Mouse (Mus musculus) forebrain, embryonic 16.5 days (tissue): ENCODE results near the gene Specc1. TPM values are rescaled to one million over a fixed set of nuclear protein-coding genes. Genes with fewer than 3 reads are reported as not detected.

ENCODE experiments used
- ATAC-seq: fragments of 200-750 bp; cut with Nextera tagmentation; 2 replicates; pipeline ENCODE4 v1.8.0; 2017; ENCODE audit warnings: mild to moderate bottlenecking, moderate library complexity
- H3K27ac ChIP-seq: fragments of 300-500 bp; sonication (generic); 2 replicates; pipeline ENCODE4 v1.5.1; 2014; ENCODE audit warnings: low read length, control low read depth
- H3K27me3 ChIP-seq: fragments of 300-500 bp; sonication (generic); replicated peaks from 2 replicates; pipeline ENCODE4 v1.6.1; 2014; ENCODE audit warnings: low read length; ENCODE audit not compliant: control insufficient read depth, insufficient read depth
- H3K36me3 ChIP-seq: fragments of 300-500 bp; sonication (generic); 2 replicates; pipeline ENCODE4 v1.6.1; 2014; ENCODE audit not compliant: control insufficient read depth, insufficient read depth
- H3K4me1 ChIP-seq: fragments of 300-500 bp; sonication (generic); replicated peaks from 2 replicates; pipeline ENCODE4 v1.6.1; 2014; ENCODE audit warnings: low read length; ENCODE audit not compliant: control insufficient read depth, insufficient read depth
- H3K4me2 ChIP-seq: fragments of 300-500 bp; sonication (generic); 2 replicates; pipeline ENCODE4 v1.6.1; 2014; ENCODE audit warnings: mild to moderate bottlenecking, low read length, control low read depth
- H3K4me3 ChIP-seq: fragments of 300-500 bp; sonication (generic); replicated peaks from 2 replicates; pipeline ENCODE4 v1.5.1; 2014; ENCODE audit warnings: mild to moderate bottlenecking, low read length, control low read depth
- H3K9ac ChIP-seq: fragments of 300-500 bp; sonication (generic); replicated peaks from 2 replicates; pipeline ENCODE4 v1.6.1; 2014; ENCODE audit warnings: low read depth, low read length, control low read depth
- H3K9me3 ChIP-seq: fragments of 300-500 bp; sonication (generic); 2 replicates; pipeline ENCODE4 v1.6.1; 2016; ENCODE audit warnings: low read length; ENCODE audit not compliant: control insufficient read depth
- WGBS: fragments of 180-500 bp; shearing (Covaris S2); extraction: QIAGEN DNeasy Blood & Tissue Kit; methylation state at CpG from one replicate; pipeline ENCODE4 v1.1.7; 2014; 5-methylcytosine and 5-hydroxymethylcytosine counted together
- polyA plus RNA-seq: library from polyadenylated mRNA; unstranded; fragments of >200 nt; fragmentation: Nextera tagmentation; extraction: Ambion mirVana; gene quantifications from 2 replicates; pipeline ENCODE4 v1.2.1, GENCODE M21; 2015

The Specc1 gene
- polyA plus RNA-seq, 1 experiment from 2014 or later: 9.4 TPM

DNA sequence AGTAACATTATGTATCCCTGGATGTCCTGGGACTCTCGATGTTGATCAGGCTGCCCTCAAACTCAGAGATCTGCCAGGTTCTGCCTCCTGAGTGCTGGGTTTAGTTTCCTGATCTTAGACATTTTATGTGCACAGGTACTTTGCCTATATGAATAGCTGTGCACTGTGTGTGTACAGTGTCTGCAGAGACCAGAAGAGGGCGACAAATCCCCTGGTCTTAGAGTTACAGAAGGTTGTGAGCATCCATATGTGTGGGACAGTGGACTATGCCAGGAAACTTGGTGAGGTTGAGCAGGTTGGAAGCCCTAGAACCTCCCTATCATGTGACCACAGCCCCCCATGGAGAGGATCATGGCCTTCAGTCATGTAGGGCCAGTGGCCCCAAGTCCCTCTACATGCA, 24.7 kb downstream of the Specc1 start:
- WGBS: 82% methylated on average over 2 of the region's 2 CpGs
- Histone ChIP-seq H3K4me1 (no peaks in the 10 kb centered on the region), H3K27ac (no peak overlapping the region), H3K27me3 (no peaks in the 10 kb centered on the region), H3K36me3 (no peaks in the 10 kb centered on the region), H3K9me3 (no peaks in the 10 kb centered on the region), H3K4me2 (no peak overlapping the region), H3K4me3 (no peak overlapping the region), H3K9ac (no peak overlapping the region)
- ATAC-seq: no peak

DNA sequence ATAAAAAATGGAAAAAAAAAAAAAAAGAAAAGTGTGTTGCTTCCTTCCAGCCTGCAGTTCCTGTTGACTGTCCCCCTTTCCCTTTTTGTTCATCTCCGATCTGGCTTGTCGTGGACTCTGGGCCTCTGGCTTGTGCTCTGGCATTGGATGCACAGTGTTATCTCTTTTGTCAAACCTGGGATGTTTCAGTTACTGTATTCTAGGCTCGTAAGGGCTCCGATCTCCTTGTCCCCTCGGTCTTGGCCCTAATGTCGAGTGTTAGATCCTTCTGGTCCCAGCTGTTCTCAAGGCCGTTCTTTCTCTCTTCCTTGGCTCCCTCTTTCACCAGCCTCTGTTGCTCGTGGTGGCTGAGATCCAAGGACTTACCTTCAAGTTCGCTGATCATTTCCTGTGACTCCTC, 26.3 kb downstream of the Specc1 start:
- H3K27ac ChIP-seq: no peak overlapping the region
- H3K4me3 ChIP-seq: no peak overlapping the region
- no peaks in the 10 kb centered on the region for H3K9me3 ChIP-seq
- no peak overlapping the region for H3K4me2 ChIP-seq
- no peaks in the 10 kb centered on the region for H3K4me1 ChIP-seq
- no peak for ATAC-seq
- WGBS: 83% methylated on average over 9 of the region's 9 CpGs
- no peak overlapping the region for H3K9ac ChIP-seq
- H3K36me3 ChIP-seq: no peaks in the 10 kb centered on the region
- no peaks in the 10 kb centered on the region for H3K27me3 ChIP-seq

DNA sequence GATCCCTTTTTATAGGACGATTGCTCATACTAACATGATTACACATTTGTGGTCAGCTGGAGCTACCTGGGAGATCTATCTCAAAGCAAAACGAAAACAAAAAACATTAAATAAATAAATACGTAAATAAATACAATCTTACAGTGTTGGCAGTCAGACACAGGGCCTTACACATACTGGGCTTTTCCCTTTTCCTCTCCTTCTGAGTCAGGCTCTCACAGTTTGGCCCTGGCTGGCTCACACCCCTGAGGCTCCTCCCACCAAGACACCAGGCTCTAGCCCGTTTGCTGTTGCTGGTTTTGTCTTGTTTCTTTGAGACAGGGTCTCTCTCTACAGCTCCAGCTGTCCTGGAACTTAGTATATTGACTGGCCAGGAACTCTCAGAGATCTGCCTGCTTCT, 30.4 kb downstream of the Specc1 start:
- WGBS: 77% methylated on average over 4 of the region's 4 CpGs
- no peak overlapping the region for H3K9ac ChIP-seq

DNA sequence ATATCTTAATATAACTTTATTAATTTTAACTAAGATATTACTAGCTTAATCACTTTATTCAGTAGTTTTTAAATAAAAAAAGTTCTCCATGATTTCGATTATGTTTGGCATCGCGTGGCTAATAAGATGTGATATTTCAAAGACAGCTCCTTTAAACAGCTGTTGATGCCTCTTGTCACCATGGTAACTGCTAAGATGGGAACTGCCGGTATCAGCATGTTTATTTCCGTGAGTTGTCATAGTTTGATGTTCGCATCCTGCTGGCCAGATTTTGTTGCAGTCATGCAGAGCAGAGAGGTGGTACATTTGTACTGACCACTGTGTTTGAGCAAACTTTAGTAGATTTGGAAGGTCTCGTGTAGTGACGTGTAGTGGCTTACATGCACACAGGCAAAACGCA, 33.1 kb downstream of the Specc1 start:
- 73% methylated on average over 9 of the region's 9 CpGs for WGBS

More for the DNA sequence above, 30.4 kb downstream of the Specc1 start:
- Histone ChIP-seq H3K9me3 (no peaks in the 10 kb centered on the region), H3K27ac (no peak overlapping the region), H3K4me1 (no peaks in the 10 kb centered on the region), H3K27me3 (no peaks in the 10 kb centered on the region), H3K4me3 (no peak overlapping the region), H3K36me3 (no peaks in the 10 kb centered on the region), H3K4me2 (no peak overlapping the region)
- ATAC-seq: no peak

DNA sequence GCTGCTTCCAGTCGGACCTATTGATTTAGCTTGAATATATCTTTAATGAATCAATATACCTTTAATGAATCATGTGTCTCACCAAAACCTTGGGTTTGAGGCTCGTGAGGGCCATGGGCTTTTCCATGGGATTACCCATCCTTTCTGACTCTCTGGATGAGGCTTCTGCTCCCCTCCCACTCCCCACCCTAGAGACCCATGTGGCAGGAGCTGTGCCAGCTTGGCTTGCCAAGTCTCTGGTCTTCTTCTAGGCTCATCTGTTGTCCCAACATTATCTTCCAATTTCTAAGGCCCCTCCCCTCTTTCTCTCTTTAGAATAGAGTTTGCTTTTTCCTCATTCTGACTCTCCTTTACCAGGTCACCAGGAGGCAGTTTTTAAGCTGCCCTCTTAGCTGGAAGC, 35.0 kb downstream of the Specc1 start:
- WGBS: 70% methylated on average over 2 of the region's 2 CpGs
- H3K27ac ChIP-seq: no peak overlapping the region

More for the DNA sequence above, 33.1 kb downstream of the Specc1 start:
- H3K36me3 ChIP-seq: no peaks in the 10 kb centered on the region
- H3K4me2 ChIP-seq: no peak overlapping the region
- no peak for ATAC-seq
- H3K9ac ChIP-seq: no peak overlapping the region
- no peak overlapping the region for H3K27ac ChIP-seq
- H3K9me3 ChIP-seq: no peaks in the 10 kb centered on the region; the same call in 1 of the 2 replicates
- H3K4me1 ChIP-seq: no peaks in the 10 kb centered on the region
- no peak overlapping the region for H3K4me3 ChIP-seq
- H3K27me3 ChIP-seq: no peaks in the 10 kb centered on the region

DNA sequence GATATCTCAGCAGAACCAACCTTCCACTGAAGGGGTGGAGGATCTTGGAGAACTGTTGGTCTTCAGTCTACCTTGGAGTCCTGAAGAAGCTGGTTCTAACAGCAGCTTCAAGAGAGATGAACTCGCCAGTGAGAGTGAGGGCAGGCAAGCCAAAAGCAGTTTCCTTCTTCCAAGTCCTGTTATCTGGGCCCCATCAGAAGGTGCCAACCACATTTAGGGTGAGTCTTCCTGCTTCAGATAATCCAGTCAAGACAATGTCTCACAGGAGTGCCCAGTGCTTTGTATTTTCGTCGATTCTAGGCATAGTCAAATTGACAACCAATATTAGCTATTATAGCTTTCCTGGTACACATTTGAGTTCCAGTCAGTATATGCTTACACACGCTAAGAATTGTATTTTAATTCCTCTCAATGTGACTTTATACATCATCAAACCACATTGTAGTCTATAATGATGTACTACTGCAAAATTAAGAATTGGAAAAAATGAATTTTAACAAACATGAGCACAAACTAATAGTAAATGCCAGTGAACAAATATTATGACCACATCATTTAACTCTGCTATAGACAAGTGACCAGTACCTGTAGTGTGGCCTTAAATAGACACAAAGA, 36.2 kb downstream of the Specc1 start:
- no peak for ATAC-seq
- Histone ChIP-seq H3K9ac (no peak overlapping the region), H3K27ac (no peak overlapping the region), H3K27me3 (no peaks in the 10 kb centered on the region), H3K4me1 (no peaks in the 10 kb centered on the region), H3K36me3 (no peaks in the 10 kb centered on the region), H3K9me3 (no peaks in the 10 kb centered on the region; the same call in 1 of the 2 replicates), H3K4me2 (no peak overlapping the region), H3K4me3 (no peak overlapping the region)
- 88% methylated on average over 4 of the region's 4 CpGs for WGBS

More for the DNA sequence above, 35.0 kb downstream of the Specc1 start:
- H3K9me3 ChIP-seq: no peaks in the 10 kb centered on the region; the same call in 1 of the 2 replicates
- no peaks in the 10 kb centered on the region for H3K27me3 ChIP-seq
- H3K36me3 ChIP-seq: no peaks in the 10 kb centered on the region
- no peak for ATAC-seq
- H3K4me3 ChIP-seq: no peak overlapping the region
- no peaks in the 10 kb centered on the region for H3K4me1 ChIP-seq
- H3K9ac ChIP-seq: no peak overlapping the region
- no peak overlapping the region for H3K4me2 ChIP-seq

DNA sequence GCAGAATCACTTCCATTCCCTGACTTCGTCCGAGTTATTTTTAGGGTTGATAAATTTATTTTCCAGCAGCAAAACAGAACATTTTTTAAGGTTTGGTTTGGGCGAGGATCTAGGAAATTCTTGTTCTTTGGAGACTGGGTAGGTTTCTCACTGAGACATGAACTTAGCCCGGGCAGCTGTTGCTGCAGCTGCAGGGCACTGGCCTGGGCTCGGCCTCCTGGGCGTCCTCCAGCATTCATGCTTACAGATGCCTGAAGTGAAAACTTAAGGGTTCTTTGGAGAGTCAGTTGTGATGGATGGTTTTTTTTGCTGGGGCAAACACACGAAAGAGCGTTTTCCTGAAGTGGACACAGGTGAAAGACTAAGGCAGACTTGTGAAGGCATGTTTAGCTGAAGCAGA, 42.9 kb downstream of the Specc1 start:
- WGBS: 90% methylated on average over 8 of the region's 8 CpGs
- Histone ChIP-seq H3K27me3 (no peaks in the 10 kb centered on the region), H3K9ac (no peak overlapping the region), H3K36me3 (no peaks in the 10 kb centered on the region), H3K4me2 (no peak overlapping the region), H3K9me3 (no peaks in the 10 kb centered on the region), H3K4me1 (peaks cover 3% of the 10 kb centered on the region; the same call in 1 of the 2 replicates), H3K27ac (no peak overlapping the region), H3K4me3 (no peak overlapping the region)
- ATAC-seq: no peak

DNA sequence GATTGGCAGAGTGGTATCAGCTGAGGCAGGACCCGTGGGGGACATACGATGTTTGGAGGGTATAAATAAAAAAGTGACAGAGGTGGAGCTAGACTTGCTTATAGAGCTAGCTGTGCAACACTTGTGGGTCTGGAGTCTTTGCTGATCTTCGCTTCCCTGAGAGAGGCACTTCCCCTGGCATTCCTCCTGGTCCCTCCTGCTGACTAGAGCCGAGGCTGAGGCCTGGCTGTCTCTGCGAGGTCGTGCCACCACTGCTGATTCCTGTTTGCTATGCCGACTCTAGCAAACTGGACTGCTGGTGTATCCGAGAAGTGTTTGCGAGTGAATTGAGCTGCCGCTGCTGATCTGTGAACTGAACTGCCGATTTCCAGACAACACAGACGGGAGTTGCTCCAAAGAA, 43.5 kb downstream of the Specc1 start:
- Histone ChIP-seq H3K9ac (no peak overlapping the region), H3K4me1 (peaks cover 3% of the 10 kb centered on the region; the same call in 1 of the 2 replicates), H3K4me3 (no peak overlapping the region), H3K9me3 (no peaks in the 10 kb centered on the region), H3K27ac (no peak overlapping the region), H3K36me3 (no peaks in the 10 kb centered on the region), H3K4me2 (no peak overlapping the region), H3K27me3 (no peaks in the 10 kb centered on the region)
- no peak for ATAC-seq
- WGBS: 86% methylated on average over 12 of the region's 12 CpGs

DNA sequence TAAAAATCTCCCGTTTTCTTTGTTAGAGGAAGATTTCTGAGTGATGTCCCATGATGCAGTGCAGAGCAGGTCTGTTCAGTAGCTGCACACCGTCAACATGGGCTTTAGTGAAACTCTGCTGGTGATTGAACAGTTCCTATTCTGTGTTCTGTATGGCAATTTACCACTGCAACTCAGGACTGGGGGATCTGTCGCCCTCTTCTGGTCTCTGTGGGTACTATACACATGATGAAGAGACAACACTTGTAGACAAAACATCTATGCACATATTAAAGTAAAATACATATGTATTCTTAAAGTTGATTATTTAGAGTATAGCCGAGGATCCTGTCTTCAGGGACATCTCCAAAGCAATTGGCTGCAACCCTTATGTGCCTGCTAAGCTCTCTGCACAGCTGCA, 45.4 kb downstream of the Specc1 start:
- H3K9ac ChIP-seq: no peak overlapping the region
- H3K27me3 ChIP-seq: no peaks in the 10 kb centered on the region
- no peaks in the 10 kb centered on the region for H3K36me3 ChIP-seq
- no peak overlapping the region for H3K27ac ChIP-seq
- H3K4me3 ChIP-seq: no peak overlapping the region
- ATAC-seq: no peak
- no peak overlapping the region for H3K4me2 ChIP-seq
- H3K9me3 ChIP-seq: no peaks in the 10 kb centered on the region
- H3K4me1 ChIP-seq: peaks cover 3% of the 10 kb centered on the region; the same call in 1 of the 2 replicates
- WGBS: 77% methylated on average over 4 of the region's 4 CpGs

DNA sequence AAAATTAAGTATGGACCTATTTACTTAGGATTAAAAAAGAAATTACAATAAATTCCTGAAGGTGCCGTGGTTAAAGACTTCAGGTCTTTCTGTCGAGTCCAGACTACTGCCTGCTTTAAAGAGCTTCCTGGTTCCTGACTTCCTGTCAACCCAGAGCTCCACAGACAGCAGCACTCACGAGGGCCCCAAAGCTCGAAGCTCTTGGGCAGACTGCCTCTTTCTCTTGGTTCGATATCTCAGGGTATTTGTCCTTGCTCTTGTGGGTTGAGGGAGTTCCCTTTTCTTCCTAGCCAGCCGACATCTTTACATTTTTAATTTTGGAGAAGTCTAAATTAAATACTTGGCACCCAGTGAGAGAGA, 48.3 kb downstream of the Specc1 start:
- Histone ChIP-seq H3K4me3 (no peak overlapping the region), H3K9ac (no peak overlapping the region), H3K9me3 (no peaks in the 10 kb centered on the region), H3K27me3 (no peaks in the 10 kb centered on the region), H3K27ac (no peak overlapping the region), H3K36me3 (no peaks in the 10 kb centered on the region), H3K4me1 (peaks cover 3% of the 10 kb centered on the region; the same call in 1 of the 2 replicates), H3K4me2 (no peak overlapping the region)
- ATAC-seq: no peak
- 64% methylated on average over 6 of the region's 6 CpGs for WGBS
